Mouse (Mus musculus) heart, adult 2 months (tissue): Measurements from ENCODE around the gene Ppp1r18. TPM values are rescaled to one million over a fixed set of nuclear protein-coding genes. Genes with fewer than 3 reads are reported as not detected.

Source experiments
- DNase-seq, 2 experiments: peaks; one replicate each; pipeline ENCODE4 v3.0.0; 2021
- H3K27ac ChIP-seq: fragments of 200-600 bp; 2 replicates; pipeline ENCODE4 v1.8.1; 2022
- H3K27me3 ChIP-seq: fragments of 200-500 bp; 2 replicates; pipeline ENCODE4 v1.6.1; 2012; ENCODE audit warnings: mild to moderate bottlenecking, low read length, inconsistent platforms, mixed read lengths; ENCODE audit not compliant: control insufficient read depth, insufficient read depth
- H3K36me3 ChIP-seq: fragments of 200-500 bp; 2 replicates; pipeline ENCODE4 v1.6.1; 2012; ENCODE audit warnings: low read length, inconsistent platforms; ENCODE audit not compliant: control insufficient read depth, insufficient read depth
- H3K4me1 ChIP-seq: fragments of 200-500 bp; 2 replicates; pipeline ENCODE4 v1.6.1; 2011; ENCODE audit warnings: low read length; ENCODE audit not compliant: control insufficient read depth, insufficient read depth
- H3K4me3 ChIP-seq: fragments of 200-600 bp; 2 replicates; pipeline ENCODE4 v1.8.1; 2022
- H3K79me2 ChIP-seq: fragments of 200-500 bp; replicated peaks from 2 replicates; pipeline ENCODE4 v1.6.1; 2012; ENCODE audit warnings: mild to moderate bottlenecking, inconsistent platforms, low read length, moderate library complexity, mixed read lengths; ENCODE audit not compliant: control insufficient read depth, insufficient read depth
- H3K9ac ChIP-seq: fragments of 200-500 bp; 2 replicates; pipeline ENCODE4 v1.6.1; 2012; ENCODE audit warnings: low read depth, mild to moderate bottlenecking, control low read depth, inconsistent platforms, low read length, mixed read lengths
- CTCF ChIP-seq: fragments of 200-600 bp; IDR thresholded peaks from 2 replicates; pipeline ENCODE4 v1.8.1; 2022; ENCODE audit warnings: antibody characterized with exemption, mild to moderate bottlenecking, moderate library complexity
- EP300 ChIP-seq: fragments of 200-500 bp; IDR thresholded peaks from 2 replicates; pipeline ENCODE4 v1.6.1; 2011; ENCODE audit warnings: low read depth, low read length, control low read depth; ENCODE audit not compliant: insufficient read depth
- POLR2A ChIP-seq: fragments of 200-500 bp; IDR thresholded peaks from 2 replicates; pipeline ENCODE4 v1.6.1; 2011; ENCODE audit warnings: mild to moderate bottlenecking, low read depth, low read length, control low read depth; ENCODE audit not compliant: insufficient read depth
- WGBS: fragments of 180-500 bp; shearing (Covaris S2); methylation state at CpG from one replicate; pipeline ENCODE4 v1.1.7; 2018; 5-methylcytosine and 5-hydroxymethylcytosine counted together
- intact Hi-C: fragments of 180-260 bp; cut with DNase I; formaldehyde crosslinking; loops from one replicate; pipeline ENCODE4 v1.15.1; 2025
- polyA plus RNA-seq: library from polyadenylated mRNA; depleted of rRNA; stranded (reverse); fragments of >200 nt; gene quantifications from 2 replicates; pipeline ENCODE4 v1.2.3, GENCODE M21; 2012
- total RNA-seq, 2 experiments: library from RNA; stranded (reverse); gene quantifications; 2 replicates each; pipeline ENCODE4 v1.2.3; 2021

The Ppp1r18 gene
- total and polyA plus RNA-seq, 3 experiments: 12.8 to 21.3 (median 18.6) TPM

DNA sequence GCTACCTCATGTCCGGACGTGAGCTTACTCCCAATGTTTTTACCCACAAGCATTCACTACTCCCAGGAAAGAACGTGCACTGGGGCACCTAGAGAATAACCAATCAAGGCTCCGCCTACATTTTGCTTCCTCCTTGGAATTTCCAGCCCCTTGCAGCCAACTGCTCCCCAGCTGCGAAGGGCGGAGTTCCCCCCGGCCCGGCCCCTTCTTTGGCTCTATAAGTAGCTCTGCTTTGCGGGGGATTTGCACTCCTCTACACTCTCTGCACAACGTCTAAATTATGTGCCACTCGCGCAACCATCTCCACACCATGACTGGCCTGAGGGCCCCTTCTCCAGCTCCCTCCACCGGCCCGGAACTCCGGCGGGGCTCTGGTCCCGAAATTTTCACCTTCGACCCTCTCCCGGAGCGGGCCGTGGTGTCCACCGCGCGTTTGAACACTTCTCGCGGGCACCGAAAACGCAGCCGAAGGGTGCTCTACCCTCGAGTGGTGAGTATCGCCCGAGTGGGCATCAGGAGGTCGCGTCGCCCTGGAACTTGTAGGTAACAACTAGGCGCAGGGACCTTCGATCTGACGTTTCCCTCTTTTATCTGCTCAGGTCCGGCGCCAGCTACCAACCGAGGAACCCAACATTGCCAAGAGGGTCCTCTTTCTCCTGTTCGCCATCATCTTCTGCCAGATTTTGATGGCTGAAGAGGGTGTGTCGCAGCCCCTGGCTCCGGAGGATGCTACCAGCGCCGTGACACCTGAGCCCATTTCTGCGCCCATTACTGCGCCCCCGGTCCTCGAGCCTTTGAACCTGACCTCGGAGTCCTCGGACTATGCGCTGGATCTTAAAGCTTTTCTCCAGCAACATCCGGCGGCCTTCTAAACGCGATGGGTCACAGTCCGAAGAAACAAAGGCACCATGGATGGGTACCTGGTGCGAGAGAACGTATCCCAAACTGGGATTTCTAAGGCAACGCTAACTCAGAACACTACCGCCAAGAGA is 43.7 kb upstream of the Ppp1r18 start, which contains the start of gene Ier3:
Ier3 (plus strand) TSS at position 246 of the 992 bp plus-strand sequence.
- no peaks in the 10 kb centered on the region for H3K79me2 ChIP-seq
- H3K27me3 ChIP-seq: no peaks in the 10 kb centered on the region
- intact Hi-C loops: loop anchor here (2.0 to 10.0 kb wide), 3 partner anchors 37 to 223 kb away; partner anchors contain the start of genes Gm6034 and H2-T22
- peak; percentile 89 to 91 for DNase-seq
- peak within 1 kb of the TSS; percentile 90 for H3K9ac ChIP-seq
- under 1% methylated on average over 62 of the region's 62 CpGs for WGBS
- peak within 1 kb of the TSS; percentile 98 for H3K27ac ChIP-seq
- H3K36me3 ChIP-seq: no peaks in the 10 kb centered on the region
- H3K4me1 ChIP-seq: peaks cover 3% of the 10 kb centered on the region; the same call in 1 of the 2 replicates
- 0 out of 2 replicates have a peak, but pooled peaks have one; percentile 68 for TF ChIP-seq EP300
- peak; percentile 98 for TF ChIP-seq POLR2A
- no peak for TF ChIP-seq CTCF
- H3K4me3 ChIP-seq: peak within 1 kb of the TSS; percentile 78

DNA sequence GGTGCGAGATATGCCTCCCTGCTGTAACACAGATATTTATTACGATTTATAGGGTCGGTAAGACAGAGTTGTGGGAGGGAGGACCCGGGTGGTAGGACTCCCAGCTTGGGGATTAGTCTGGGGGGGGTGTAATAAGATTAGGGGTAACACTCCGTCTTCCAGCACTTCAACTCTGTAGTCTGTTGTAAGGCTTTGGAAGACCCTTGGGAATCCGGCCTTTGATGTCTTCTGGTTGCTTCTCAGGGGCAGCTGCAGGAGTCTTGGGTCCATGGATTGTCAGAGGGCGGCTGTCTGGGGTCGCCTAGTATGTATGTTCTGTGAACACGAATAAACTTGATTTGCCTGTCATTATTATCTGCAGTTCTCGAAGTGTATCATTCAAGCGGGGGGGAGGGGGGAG is 42.8 kb upstream of the Ppp1r18 start:
- H3K4me3 ChIP-seq: peak overlapping the region; percentile 78
- peak overlapping the region; percentile 90 for H3K9ac ChIP-seq
- intact Hi-C loops: loop anchor here (2.0 to 10.0 kb wide), 2 partner anchors 38 to 222 kb away; partner anchors contain the start of genes Gm6034 and H2-T22
- no peak for TF ChIP-seq POLR2A
- TF ChIP-seq EP300: no peak
- no peak for TF ChIP-seq CTCF
- WGBS: 3% methylated on average over 11 of the region's 11 CpGs
- no peaks in the 10 kb centered on the region for H3K27me3 ChIP-seq
- no peaks in the 10 kb centered on the region for H3K36me3 ChIP-seq
- peaks cover 3% of the 10 kb centered on the region; the same call in 1 of the 2 replicates for H3K4me1 ChIP-seq
- DNase-seq: no peak
- H3K27ac ChIP-seq: peak overlapping the region; percentile 98
- H3K79me2 ChIP-seq: no peaks in the 10 kb centered on the region

DNA sequence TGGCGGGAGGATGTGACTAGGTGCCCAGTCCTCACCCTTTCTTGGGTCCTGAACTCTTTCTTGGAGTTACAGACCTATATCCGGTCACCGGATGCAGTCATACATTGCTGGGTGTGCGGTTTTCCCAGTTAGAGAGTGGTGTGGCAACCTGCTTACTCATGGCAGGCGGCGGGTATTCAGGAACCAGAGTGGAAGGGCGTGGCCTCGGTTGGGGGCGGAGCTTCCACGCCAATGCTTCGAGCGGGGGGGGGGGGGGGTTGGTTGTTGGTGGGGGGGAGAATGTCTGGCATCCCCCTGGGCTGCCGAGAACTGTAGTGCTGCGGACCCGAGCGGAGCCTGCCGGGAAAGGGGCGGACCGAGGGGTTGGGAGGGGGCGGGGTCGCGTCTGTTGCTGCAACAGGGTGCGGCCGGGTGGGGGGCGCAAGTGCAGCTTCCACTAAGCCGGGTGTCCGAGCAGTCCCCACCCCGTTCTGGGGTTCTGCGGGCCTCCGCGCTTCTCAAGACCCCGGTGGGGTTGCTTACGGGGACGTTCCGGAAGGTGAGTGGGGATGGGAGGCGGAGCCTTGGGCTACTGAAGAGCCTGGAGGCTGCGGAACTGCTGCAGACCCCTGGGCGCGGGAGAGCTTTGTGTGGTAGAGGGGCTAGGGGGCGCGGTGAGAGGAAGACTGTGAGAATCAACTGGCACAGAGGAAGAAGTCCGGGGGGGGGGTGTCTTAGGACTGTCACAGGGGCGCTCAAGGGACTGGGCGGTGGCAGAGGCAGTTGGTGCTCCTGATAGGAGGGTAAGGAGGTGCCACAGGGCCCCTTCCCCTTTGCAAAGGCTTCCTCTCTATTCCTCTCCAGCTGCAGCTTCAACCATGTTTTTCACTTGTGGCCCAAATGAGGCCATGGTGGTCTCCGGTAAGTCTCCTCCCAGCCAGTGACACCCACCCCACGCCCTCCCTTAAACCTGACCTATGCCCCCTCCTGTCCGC is 42.1 kb upstream of the Ppp1r18 start, which contains the start of gene Flot1:
Flot1 (plus strand) TSS at position 267 of the 974 bp plus-strand sequence.
- 0 out of 2 replicates have a peak, but pooled peaks have one; percentile 6 for TF ChIP-seq CTCF
- TF ChIP-seq POLR2A: peak; percentile 85
- peak; percentile 61; the same call in 1 of the 2 replicates for TF ChIP-seq EP300
- peaks cover 3% of the 10 kb centered on the region; the same call in 1 of the 2 replicates for H3K4me1 ChIP-seq
- 2% methylated on average over 41 of the region's 47 CpGs for WGBS
- no peaks in the 10 kb centered on the region for H3K79me2 ChIP-seq
- no peaks in the 10 kb centered on the region for H3K27me3 ChIP-seq
- peak within 1 kb of the TSS; percentile 90 for H3K9ac ChIP-seq
- H3K27ac ChIP-seq: peak within 1 kb of the TSS; percentile 98
- peak within 1 kb of the TSS; percentile 78 for H3K4me3 ChIP-seq
- peak; percentile 89 to 90 for DNase-seq
- intact Hi-C loops: loop anchor here (1.0 to 10.0 kb wide), 3 partner anchors 13 to 222 kb away; partner anchors contain the start of genes Gm6034 and H2-T22
- H3K36me3 ChIP-seq: no peaks in the 10 kb centered on the region

DNA sequence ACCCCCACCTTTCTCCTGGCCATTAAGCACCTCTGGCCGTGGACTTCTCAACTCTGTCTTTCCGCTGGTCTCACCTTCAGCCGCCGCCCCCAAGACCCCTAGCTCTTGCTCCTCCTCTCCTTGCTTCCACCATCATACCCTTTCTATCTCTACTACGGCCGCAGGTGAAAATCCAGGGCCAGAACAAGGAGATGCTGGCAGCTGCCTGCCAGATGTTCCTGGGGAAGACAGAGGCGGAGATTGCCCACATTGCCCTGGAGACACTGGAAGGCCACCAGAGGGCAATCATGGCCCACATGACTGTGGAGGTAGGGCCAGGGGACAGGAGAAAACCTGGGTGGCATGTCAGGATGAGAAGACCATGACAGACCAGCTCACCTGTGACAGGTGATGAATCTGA is 41.0 kb upstream of the Ppp1r18 start:
- H3K27me3 ChIP-seq: no peaks in the 10 kb centered on the region
- H3K79me2 ChIP-seq: no peaks in the 10 kb centered on the region
- WGBS: 75% methylated on average over 7 of the region's 7 CpGs
- intact Hi-C loops: loop anchor here (10.0 kb wide), 1 partner anchor 220 kb away; the partner anchor contains the start of genes Gm6034 and H2-T22
- H3K36me3 ChIP-seq: no peaks in the 10 kb centered on the region
- H3K4me3 ChIP-seq: no peak overlapping the region
- H3K27ac ChIP-seq: no peak overlapping the region; the same call in 1 of the 2 replicates
- H3K4me1 ChIP-seq: peaks cover 3% of the 10 kb centered on the region; the same call in 1 of the 2 replicates
- TF ChIP-seq POLR2A (no peak), CTCF (peak; percentile 57)
- no peak overlapping the region for H3K9ac ChIP-seq
- DNase-seq: peak in 1 of 2 experiments; percentile 46
